Mouse (Mus musculus) neural tube, embryonic 13.5 days (tissue): Measurements from ENCODE around the gene Pif1. TPM values are rescaled to one million over a fixed set of nuclear protein-coding genes. Genes with fewer than 3 reads are reported as not detected.

Source experiments
- ATAC-seq: fragments of 200-750 bp; cut with Nextera tagmentation; 2 replicates; pipeline ENCODE4 v1.8.0; 2017; ENCODE audit warnings: low read depth, mild to moderate bottlenecking, moderate TSS enrichment, moderate library complexity
- H3K27ac ChIP-seq: fragments of 300-500 bp; sonication (generic); replicated peaks from 2 replicates; pipeline ENCODE4 v1.5.1; 2015; ENCODE audit warnings: moderate library complexity, mild to moderate bottlenecking, inconsistent platforms
- H3K27me3 ChIP-seq: fragments of 300-500 bp; sonication (generic); 2 replicates; pipeline ENCODE4 v1.6.1; 2015; ENCODE audit warnings: mild to moderate bottlenecking, inconsistent platforms
- H3K36me3 ChIP-seq: fragments of 300-500 bp; sonication (generic); 2 replicates; pipeline ENCODE4 v1.6.1; 2015; ENCODE audit warnings: mild to moderate bottlenecking, inconsistent platforms
- H3K4me1 ChIP-seq: fragments of 300-500 bp; sonication (generic); replicated peaks from 2 replicates; pipeline ENCODE4 v1.6.1; 2015; ENCODE audit warnings: inconsistent platforms
- H3K4me2 ChIP-seq: fragments of 300-500 bp; sonication (generic); 2 replicates; pipeline ENCODE4 v1.6.1; 2015; ENCODE audit warnings: inconsistent platforms, mild to moderate bottlenecking, moderate library complexity
- H3K4me3 ChIP-seq: fragments of 300-500 bp; sonication (generic); 2 replicates; pipeline ENCODE4 v1.5.1; 2015; ENCODE audit warnings: mild to moderate bottlenecking, inconsistent platforms
- H3K9ac ChIP-seq: fragments of 300-500 bp; sonication (generic); 2 replicates; pipeline ENCODE4 v1.6.1; 2015; ENCODE audit warnings: moderate library complexity, mild to moderate bottlenecking, inconsistent platforms
- H3K9me3 ChIP-seq: fragments of 300-500 bp; sonication (generic); 2 replicates; pipeline ENCODE4 v1.6.1; 2016; ENCODE audit warnings: inconsistent platforms
- WGBS: fragments of 180-500 bp; shearing (Covaris S2); methylation state at CpG from one replicate; pipeline ENCODE4 v1.1.7; 2015; 5-methylcytosine and 5-hydroxymethylcytosine counted together
- polyA plus RNA-seq: library from polyadenylated mRNA; unstranded; fragments of >200 nt; fragmentation: Nextera tagmentation; extraction: Ambion mirVana; gene quantifications from 2 replicates; pipeline ENCODE4 v1.2.1, GENCODE M21; 2015

The Pif1 gene
- polyA plus RNA-seq, 1 experiment from 2014 or later = 3.1 TPM

DNA sequence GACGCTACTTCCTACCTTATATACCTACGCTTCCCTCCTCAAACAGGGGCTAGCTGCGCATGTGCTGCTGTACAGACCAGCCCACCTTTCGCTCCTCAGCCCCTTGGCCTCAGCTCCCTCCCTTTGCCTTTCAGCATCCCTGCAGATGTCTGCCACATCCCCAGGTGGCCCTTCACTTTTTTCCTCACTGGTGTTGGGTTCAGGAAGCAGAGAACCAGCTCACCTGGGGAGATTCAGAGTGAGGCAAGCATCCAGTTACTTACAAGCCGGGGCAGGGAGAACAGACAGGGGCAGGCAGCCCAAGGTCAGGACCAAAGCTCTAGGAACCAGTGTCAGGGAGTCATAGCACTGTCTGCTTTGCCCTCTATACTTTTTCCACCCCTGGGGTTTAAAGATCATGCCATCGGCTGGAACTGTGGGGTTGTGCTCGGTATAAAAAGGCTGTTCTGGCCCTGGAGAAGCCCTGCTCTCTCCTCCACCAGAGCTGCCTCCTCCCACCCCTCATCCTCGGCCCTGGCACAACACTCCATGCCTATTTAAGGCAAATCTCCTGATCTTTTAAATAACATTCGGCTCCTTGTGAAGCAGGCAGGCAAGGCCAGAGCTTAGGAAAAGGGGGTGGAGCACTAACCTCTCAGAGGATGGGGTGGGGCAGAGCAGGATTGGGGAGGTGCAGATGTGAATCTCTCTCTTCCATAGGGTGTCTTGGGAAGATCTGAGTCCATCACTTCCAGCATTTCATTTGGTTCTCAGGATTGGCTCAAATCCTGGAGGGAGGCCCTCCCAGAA is 19.6 kb downstream of the Pif1 start:
- Histone ChIP-seq H3K4me3 (no peak overlapping the region), H3K4me2 (no peak overlapping the region), H3K27me3 (no peaks in the 10 kb centered on the region), H3K9ac (no peak overlapping the region), H3K27ac (no peak overlapping the region), H3K9me3 (no peaks in the 10 kb centered on the region), H3K4me1 (peaks cover 4% of the 10 kb centered on the region), H3K36me3 (no peaks in the 10 kb centered on the region)
- ATAC-seq = no peak
- 43% methylated on average over 9 of the region's 9 CpGs for WGBS

DNA sequence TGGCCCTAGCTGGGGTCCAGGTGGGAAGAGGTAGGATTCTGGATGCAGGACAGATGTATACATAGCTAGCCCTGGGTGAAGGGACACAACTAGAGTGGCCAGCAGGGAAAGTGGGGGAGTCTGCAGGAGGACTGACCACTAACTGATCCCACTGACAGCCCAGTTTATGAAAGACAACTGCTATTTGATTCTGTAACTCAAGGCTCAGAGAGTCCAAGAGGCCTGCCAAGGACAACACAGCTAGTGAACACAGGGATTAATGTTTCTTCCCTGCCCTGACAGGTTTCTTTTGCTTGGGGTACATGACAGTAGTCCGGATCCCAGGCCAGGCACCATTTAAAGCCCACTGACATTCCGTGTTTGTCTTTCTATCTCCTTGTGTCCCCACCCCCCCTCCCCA is 20.2 kb downstream of the Pif1 start:
- peaks cover 4% of the 10 kb centered on the region for H3K4me1 ChIP-seq
- H3K9ac ChIP-seq = no peak overlapping the region
- 53% methylated on average over 2 of the region's 2 CpGs for WGBS
- no peak overlapping the region for H3K4me3 ChIP-seq
- no peaks in the 10 kb centered on the region for H3K9me3 ChIP-seq
- H3K27me3 ChIP-seq = no peaks in the 10 kb centered on the region
- H3K4me2 ChIP-seq = no peak overlapping the region
- H3K36me3 ChIP-seq = no peaks in the 10 kb centered on the region
- H3K27ac ChIP-seq = no peak overlapping the region
- no peak for ATAC-seq

- WGBS = 91% methylated on average over 5 of the region's 5 CpGs
- Histone ChIP-seq H3K9me3 (no peaks in the 10 kb centered on the region), H3K27me3 (no peaks in the 10 kb centered on the region), H3K4me2 (no peak overlapping the region), H3K4me3 (no peak overlapping the region), H3K27ac (no peak overlapping the region), H3K4me1 (no peaks in the 10 kb centered on the region), H3K36me3 (no peaks in the 10 kb centered on the region), H3K9ac (no peak overlapping the region)
- ATAC-seq = no peak
Measured at GRCm38 (mm10) chr9:65611969-65612486, 25.1 kb downstream of the Pif1 start.

GRCm38 (mm10) chr9:65613098-65613497 is 26.1 kb downstream of the Pif1 start:
- Histone ChIP-seq H3K4me1 (no peaks in the 10 kb centered on the region), H3K9ac (no peak overlapping the region), H3K4me2 (no peak overlapping the region), H3K27ac (no peak overlapping the region), H3K36me3 (no peaks in the 10 kb centered on the region), H3K9me3 (no peaks in the 10 kb centered on the region), H3K27me3 (no peaks in the 10 kb centered on the region), H3K4me3 (no peak overlapping the region)
- 69% methylated on average over 2 of the region's 2 CpGs for WGBS
- ATAC-seq = no peak

GRCm38 (mm10) chr9:65619311-65619710 is 32.4 kb downstream of the Pif1 start:
- no peak for ATAC-seq
- Histone ChIP-seq H3K9me3 (no peaks in the 10 kb centered on the region), H3K4me2 (no peak overlapping the region), H3K4me3 (no peak overlapping the region), H3K27ac (no peak overlapping the region), H3K9ac (no peak overlapping the region), H3K27me3 (no peaks in the 10 kb centered on the region), H3K4me1 (no peaks in the 10 kb centered on the region), H3K36me3 (no peaks in the 10 kb centered on the region)
- 63% methylated on average over 3 of the region's 3 CpGs for WGBS

DNA sequence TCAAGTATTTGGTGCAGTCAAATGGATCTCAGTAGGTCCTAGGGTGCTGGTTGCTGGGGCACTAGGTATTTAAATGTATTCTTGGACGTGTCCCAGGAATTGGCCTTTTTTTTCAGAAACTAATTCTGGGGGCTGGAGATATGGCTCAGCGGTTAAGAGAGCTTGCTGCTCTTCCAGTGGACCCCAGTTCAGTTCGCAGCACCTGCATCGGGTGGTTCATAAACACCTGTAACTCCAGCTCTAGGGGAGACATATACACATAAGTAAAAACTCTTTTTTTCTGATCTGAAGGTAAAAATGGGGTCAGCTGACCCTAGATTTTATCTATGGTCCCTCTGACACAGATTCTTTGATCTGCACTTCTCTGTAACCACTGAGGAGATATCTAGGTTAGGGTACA is 34.2 kb downstream of the Pif1 start:
- H3K9me3 ChIP-seq = no peaks in the 10 kb centered on the region
- no peaks in the 10 kb centered on the region for H3K36me3 ChIP-seq
- H3K27me3 ChIP-seq = peaks cover 4% of the 10 kb centered on the region; the same call in 1 of the 2 replicates
- no peaks in the 10 kb centered on the region for H3K4me1 ChIP-seq
- 97% methylated on average over 4 of the region's 4 CpGs for WGBS
- H3K27ac ChIP-seq = no peak overlapping the region
- H3K9ac ChIP-seq = no peak overlapping the region
- ATAC-seq = no peak
- H3K4me3 ChIP-seq = no peak overlapping the region
- no peak overlapping the region for H3K4me2 ChIP-seq

GRCm38 (mm10) chr9:65621666-65622065 is 34.7 kb downstream of the Pif1 start:
- no peak for ATAC-seq
- 79% methylated on average over 2 of the region's 2 CpGs for WGBS
- H3K4me1 ChIP-seq = no peaks in the 10 kb centered on the region
- H3K9ac ChIP-seq = no peak overlapping the region
- no peak overlapping the region for H3K27ac ChIP-seq
- no peak overlapping the region for H3K4me2 ChIP-seq
- no peak overlapping the region for H3K4me3 ChIP-seq
- no peaks in the 10 kb centered on the region for H3K9me3 ChIP-seq
- H3K36me3 ChIP-seq = no peaks in the 10 kb centered on the region
- H3K27me3 ChIP-seq = peaks cover 7% of the 10 kb centered on the region; the same call in 1 of the 2 replicates

GRCm38 (mm10) chr9:65622826-65623225 is 35.9 kb downstream of the Pif1 start:
- ATAC-seq = no peak
- Histone ChIP-seq H3K9me3 (no peaks in the 10 kb centered on the region), H3K27ac (no peak overlapping the region), H3K9ac (no peak overlapping the region), H3K27me3 (peaks cover 17% of the 10 kb centered on the region), H3K4me1 (no peaks in the 10 kb centered on the region), H3K4me2 (no peak overlapping the region), H3K36me3 (no peaks in the 10 kb centered on the region), H3K4me3 (no peak overlapping the region)
- 90% methylated on average over 5 of the region's 5 CpGs for WGBS

- Histone ChIP-seq H3K27ac (no peak overlapping the region), H3K4me3 (no peak overlapping the region), H3K27me3 (peaks cover 32% of the 10 kb centered on the region), H3K36me3 (no peaks in the 10 kb centered on the region), H3K9ac (no peak overlapping the region), H3K9me3 (no peaks in the 10 kb centered on the region), H3K4me2 (no peak overlapping the region), H3K4me1 (peaks cover 6% of the 10 kb centered on the region)
- WGBS = 82% methylated on average over 2 of the region's 2 CpGs
- no peak for ATAC-seq
Measured at GRCm38 (mm10) chr9:65624266-65624665, 37.3 kb downstream of the Pif1 start.

GRCm38 (mm10) chr9:65629025-65629766 is 42.2 kb downstream of the Pif1 start, which contains the start of gene Rbpms2:
Gene Rbpms2 (plus strand): TSS chr9:65629648.
- H3K9me3 ChIP-seq = no peaks in the 10 kb centered on the region
- WGBS = 1% methylated on average over 33 of the region's 40 CpGs
- H3K27me3 ChIP-seq = peaks cover 69% of the 10 kb centered on the region
- peak within 1 kb of the TSS; percentile 65 for H3K9ac ChIP-seq
- ATAC-seq = no peak
- no peak within 1 kb of the TSS for H3K27ac ChIP-seq
- H3K36me3 ChIP-seq = no peaks in the 10 kb centered on the region
- peak within 1 kb of the TSS; percentile 90 for H3K4me2 ChIP-seq
- peak within 1 kb of the TSS; percentile 59 for H3K4me3 ChIP-seq
- H3K4me1 ChIP-seq = peaks cover 23% of the 10 kb centered on the region

DNA sequence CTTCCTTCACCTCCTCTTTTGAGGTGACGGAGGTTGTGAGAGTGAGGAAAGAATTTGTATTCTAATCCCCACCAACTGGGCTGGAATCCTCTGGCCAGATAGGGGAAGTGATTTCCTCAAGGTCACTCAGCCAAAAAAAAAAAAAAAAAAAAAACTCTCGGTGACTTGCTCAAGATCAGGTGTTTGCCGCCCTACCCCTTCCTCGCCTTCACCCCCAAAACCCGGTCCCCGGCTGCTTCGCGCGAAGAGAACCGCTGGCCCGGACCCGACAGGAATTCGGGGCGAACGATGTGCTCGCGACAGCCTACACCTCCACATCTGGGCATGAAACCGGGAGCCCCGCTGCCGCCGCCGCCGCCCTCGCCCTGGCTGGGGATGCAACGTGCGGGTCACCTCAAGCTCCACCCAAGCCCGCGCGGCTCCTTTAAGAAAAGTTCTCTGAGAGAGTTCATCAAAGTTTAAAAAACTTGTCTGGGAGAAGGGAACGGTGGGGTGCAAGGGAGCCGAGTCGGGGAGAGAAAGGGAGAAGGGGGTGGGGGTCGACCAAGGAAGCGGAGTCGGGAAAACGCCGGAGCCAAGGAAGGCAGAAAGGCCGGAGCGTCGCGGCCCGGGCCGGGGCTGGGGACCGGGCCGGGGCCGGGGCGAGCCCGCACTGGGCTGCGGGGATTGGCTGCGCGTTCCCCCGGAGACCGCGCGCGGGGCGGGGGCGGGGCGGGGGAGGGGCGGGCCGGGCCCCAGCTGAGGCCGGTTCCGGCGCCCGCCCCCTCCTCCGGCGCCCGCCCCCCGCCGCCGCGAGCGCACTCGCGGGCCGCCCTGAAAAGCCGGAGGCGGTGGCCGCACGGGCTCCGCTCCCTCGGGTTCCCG is 43.0 kb downstream of the Pif1 start:
- Histone ChIP-seq H3K27me3 (peaks cover 69% of the 10 kb centered on the region), H3K36me3 (no peaks in the 10 kb centered on the region), H3K4me3 (peak overlapping the region; percentile 59), H3K27ac (no peak overlapping the region), H3K4me2 (peak overlapping the region; percentile 90), H3K9me3 (no peaks in the 10 kb centered on the region), H3K4me1 (peaks cover 23% of the 10 kb centered on the region), H3K9ac (peak overlapping the region; percentile 65)
- under 1% methylated on average over 43 of the region's 83 CpGs for WGBS
- peak; percentile 82 for ATAC-seq
